Mouse (Mus musculus): ENCODE results near the gene Ip6k1. TPM values are rescaled to one million over a fixed set of nuclear protein-coding genes. Genes with fewer than 3 reads are reported as not detected.

The Ip6k1 gene
- polyA plus RNA-seq, 1 experiment = 180 TPM

GRCm38 (mm10) chr9:108053665-108054225 lies 51.4 kb downstream of the Ip6k1 start:
- 0 out of 2 replicates have a peak, but pooled peaks cover 4% of the 10 kb centered on the region for H3K4me1 ChIP-seq (ENCODE audit: control insufficient read depth, insufficient read depth, low read length)
- no peak overlapping the region for H3K4me3 ChIP-seq (ENCODE audit: insufficient read depth, low read length)
- TF ChIP-seq CTCF (IDR thresholded peaks at IDR 0.05; ENCODE audit: extremely low read depth, insufficient read depth, low read length) (no peak), POLR2A (IDR thresholded peaks at IDR 0.05; ENCODE audit: extremely low read depth, insufficient read depth, low read length) (no peak)
- H3K27ac ChIP-seq (ENCODE audit: insufficient read depth, low read length) = no peak overlapping the region

GRCm38 (mm10) chr9:108054331-108055040 lies 52.2 kb downstream of the Ip6k1 start:
- no peak overlapping the region for H3K4me3 ChIP-seq (ENCODE audit: insufficient read depth, low read length)
- H3K4me1 ChIP-seq (ENCODE audit: control insufficient read depth, insufficient read depth, low read length) = 0 out of 2 replicates have a peak, but pooled peaks cover 4% of the 10 kb centered on the region
- no peak overlapping the region for H3K27ac ChIP-seq (ENCODE audit: insufficient read depth, low read length)

DNA sequence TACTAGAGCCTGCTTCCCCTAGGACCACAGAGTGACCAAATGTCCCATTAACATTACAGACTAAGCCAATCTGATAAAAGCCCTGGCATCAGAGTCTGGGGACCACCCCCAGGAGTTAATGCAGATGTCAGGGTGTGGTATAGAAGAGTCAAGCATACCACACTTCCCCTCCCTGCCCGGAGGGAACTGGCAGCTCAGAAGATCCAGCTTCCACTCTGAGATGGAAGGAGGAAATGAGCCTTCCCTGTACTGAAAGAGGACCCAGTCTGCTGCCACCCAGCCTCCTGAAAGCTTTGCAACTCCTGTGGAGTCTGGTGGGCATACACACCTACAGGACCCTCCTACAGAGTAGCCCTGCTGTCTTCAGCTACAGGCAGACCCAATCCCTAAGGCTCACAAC lies 52.8 kb downstream of the Ip6k1 start:
- no peak overlapping the region for H3K4me3 ChIP-seq (ENCODE audit: insufficient read depth, low read length)
- H3K4me1 ChIP-seq (ENCODE audit: control insufficient read depth, insufficient read depth, low read length) = 0 out of 2 replicates have a peak, but pooled peaks cover under 1% of the 10 kb centered on the region
- TF ChIP-seq CTCF (IDR thresholded peaks at IDR 0.05; ENCODE audit: extremely low read depth, insufficient read depth, low read length) = no peak
- TF ChIP-seq POLR2A (IDR thresholded peaks at IDR 0.05; ENCODE audit: extremely low read depth, insufficient read depth, low read length) = no peak
- no peak overlapping the region for H3K27ac ChIP-seq (ENCODE audit: insufficient read depth, low read length)

More at GRCm38 (mm10) chr9:108054331-108055040, 52.2 kb downstream of the Ip6k1 start:
- TF ChIP-seq CTCF (IDR thresholded peaks at IDR 0.05; ENCODE audit: extremely low read depth, insufficient read depth, low read length) (no peak), POLR2A (IDR thresholded peaks at IDR 0.05; ENCODE audit: extremely low read depth, insufficient read depth, low read length) (no peak)

DNA sequence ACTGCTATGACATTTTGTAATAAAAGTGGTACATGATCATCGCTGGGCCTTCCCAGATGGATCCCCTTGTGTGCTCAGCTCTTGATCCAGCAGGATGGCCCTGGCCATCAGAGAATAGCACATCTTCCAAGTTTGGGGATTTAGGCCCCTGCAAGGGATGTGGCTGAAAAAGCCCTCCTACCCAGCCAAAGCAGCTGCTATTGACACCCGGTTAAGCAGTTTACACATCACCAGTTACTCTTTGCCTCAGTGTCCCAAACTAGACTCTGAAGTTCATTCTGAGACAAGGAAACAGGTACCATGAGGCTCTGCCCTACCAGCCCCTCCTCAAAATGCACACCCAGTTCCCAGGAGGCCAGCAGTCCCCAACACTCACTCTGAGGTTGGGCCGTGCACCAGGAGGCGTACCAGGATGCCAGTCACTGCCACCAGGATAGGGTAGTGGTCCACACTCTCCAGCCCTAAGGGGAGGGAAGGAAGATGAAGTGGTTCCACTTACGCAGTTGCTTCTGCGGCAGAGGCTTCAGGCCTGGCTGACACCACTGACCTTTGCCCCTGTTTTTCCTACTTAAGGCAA lies 53.4 kb downstream of the Ip6k1 start:
- no peak overlapping the region for H3K4me3 ChIP-seq (ENCODE audit: insufficient read depth, low read length)
- no peak overlapping the region for H3K27ac ChIP-seq (ENCODE audit: insufficient read depth, low read length)
- no peaks in the 10 kb centered on the region for H3K4me1 ChIP-seq (ENCODE audit: control insufficient read depth, insufficient read depth, low read length)
- no peak for TF ChIP-seq POLR2A (IDR thresholded peaks at IDR 0.05; ENCODE audit: extremely low read depth, insufficient read depth, low read length)
- TF ChIP-seq CTCF (IDR thresholded peaks at IDR 0.05; ENCODE audit: extremely low read depth, insufficient read depth, low read length) = no peak

DNA sequence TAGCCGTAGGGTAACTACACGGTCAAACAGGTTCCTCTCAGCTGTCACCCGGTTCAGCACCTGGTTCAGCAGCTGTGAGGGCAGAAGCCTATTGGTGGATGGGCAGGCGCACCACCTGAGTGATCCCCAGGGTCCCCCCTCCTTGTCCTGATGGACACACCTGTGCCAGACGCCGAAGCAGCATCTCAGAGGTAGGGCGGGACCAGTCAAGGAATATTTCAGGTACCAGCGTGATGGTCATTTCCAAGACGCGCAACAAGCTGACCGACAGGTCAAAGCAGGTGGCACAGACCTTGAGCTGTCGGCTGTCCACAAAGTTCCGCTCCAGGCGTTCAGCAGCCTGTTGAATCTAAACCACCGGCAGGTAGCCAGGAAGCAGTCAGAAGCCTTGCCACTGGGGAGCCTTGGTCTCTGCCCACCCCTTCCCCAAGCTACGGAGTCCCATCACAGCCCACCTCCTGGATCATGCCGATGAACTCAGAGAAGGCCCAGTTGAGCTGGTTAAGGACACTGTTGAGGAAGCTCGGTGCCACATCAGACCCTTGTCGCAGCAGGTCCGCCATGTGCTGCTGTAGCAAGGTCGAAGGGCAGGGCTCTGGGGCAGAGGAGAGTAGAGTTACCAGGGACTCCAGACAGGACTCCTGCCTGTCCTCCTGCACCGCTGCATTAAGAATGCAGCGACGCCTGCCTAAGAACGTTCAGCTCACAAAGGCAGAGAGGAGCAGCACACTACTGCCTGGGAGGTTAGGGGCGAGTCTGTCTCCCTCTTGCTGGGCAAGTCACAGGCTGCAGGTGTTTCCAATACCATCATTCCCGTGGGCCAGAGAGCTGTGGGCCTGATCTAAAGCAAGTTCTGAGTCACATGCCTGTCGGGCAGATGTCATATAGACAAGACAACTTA lies 54.3 kb downstream of the Ip6k1 start:
- no peak for TF ChIP-seq CTCF (IDR thresholded peaks at IDR 0.05; ENCODE audit: extremely low read depth, insufficient read depth, low read length)
- no peak for TF ChIP-seq POLR2A (IDR thresholded peaks at IDR 0.05; ENCODE audit: extremely low read depth, insufficient read depth, low read length)
- H3K27ac ChIP-seq (ENCODE audit: insufficient read depth, low read length) = no peak overlapping the region
- no peak overlapping the region for H3K4me3 ChIP-seq (ENCODE audit: insufficient read depth, low read length)
- H3K4me1 ChIP-seq (ENCODE audit: control insufficient read depth, insufficient read depth, low read length) = no peaks in the 10 kb centered on the region

GRCm38 (mm10) chr9:108057262-108057562 lies 54.9 kb downstream of the Ip6k1 start:
- Histone ChIP-seq H3K4me3 (ENCODE audit: insufficient read depth, low read length) (no peak overlapping the region), H3K4me1 (ENCODE audit: control insufficient read depth, insufficient read depth, low read length) (no peaks in the 10 kb centered on the region), H3K27ac (ENCODE audit: insufficient read depth, low read length) (no peak overlapping the region)
- TF ChIP-seq CTCF (IDR thresholded peaks at IDR 0.05; ENCODE audit: extremely low read depth, insufficient read depth, low read length) (no peak), POLR2A (IDR thresholded peaks at IDR 0.05; ENCODE audit: extremely low read depth, insufficient read depth, low read length) (no peak)

GRCm38 (mm10) chr9:108058291-108058690 lies 56.0 kb downstream of the Ip6k1 start:
- TF ChIP-seq CTCF (IDR thresholded peaks at IDR 0.05; ENCODE audit: extremely low read depth, insufficient read depth, low read length) (no peak), POLR2A (IDR thresholded peaks at IDR 0.05; ENCODE audit: extremely low read depth, insufficient read depth, low read length) (no peak)
- Histone ChIP-seq H3K4me1 (ENCODE audit: control insufficient read depth, insufficient read depth, low read length) (no peaks in the 10 kb centered on the region), H3K27ac (ENCODE audit: insufficient read depth, low read length) (no peak overlapping the region), H3K4me3 (ENCODE audit: insufficient read depth, low read length) (no peak overlapping the region)

DNA sequence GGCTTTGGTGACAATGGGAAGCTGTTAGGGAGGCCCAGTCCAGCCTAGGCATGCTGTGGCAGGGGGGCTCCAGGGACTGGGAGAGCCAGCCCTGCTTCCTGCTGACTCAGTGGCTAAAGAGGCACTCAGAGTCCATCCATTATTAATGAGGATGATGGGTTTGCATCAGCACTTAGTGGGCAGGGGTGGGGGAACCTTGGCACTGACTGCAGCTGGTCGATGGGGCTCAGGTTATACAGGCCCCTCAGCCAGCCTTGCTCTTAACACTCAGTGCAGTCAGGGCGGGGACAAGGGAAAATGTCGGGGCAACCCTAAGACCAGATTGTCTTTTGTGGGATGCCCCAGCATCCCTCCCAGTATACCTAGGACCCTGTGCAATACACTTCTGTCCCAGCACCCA lies 59.8 kb downstream of the Ip6k1 start:
- Histone ChIP-seq H3K4me1 (ENCODE audit: control insufficient read depth, insufficient read depth, low read length) (no peaks in the 10 kb centered on the region), H3K4me3 (ENCODE audit: insufficient read depth, low read length) (no peak overlapping the region), H3K27ac (ENCODE audit: insufficient read depth, low read length) (no peak overlapping the region)
- TF ChIP-seq CTCF (IDR thresholded peaks at IDR 0.05; ENCODE audit: extremely low read depth, insufficient read depth, low read length) (no peak), POLR2A (IDR thresholded peaks at IDR 0.05; ENCODE audit: extremely low read depth, insufficient read depth, low read length) (no peak)

DNA sequence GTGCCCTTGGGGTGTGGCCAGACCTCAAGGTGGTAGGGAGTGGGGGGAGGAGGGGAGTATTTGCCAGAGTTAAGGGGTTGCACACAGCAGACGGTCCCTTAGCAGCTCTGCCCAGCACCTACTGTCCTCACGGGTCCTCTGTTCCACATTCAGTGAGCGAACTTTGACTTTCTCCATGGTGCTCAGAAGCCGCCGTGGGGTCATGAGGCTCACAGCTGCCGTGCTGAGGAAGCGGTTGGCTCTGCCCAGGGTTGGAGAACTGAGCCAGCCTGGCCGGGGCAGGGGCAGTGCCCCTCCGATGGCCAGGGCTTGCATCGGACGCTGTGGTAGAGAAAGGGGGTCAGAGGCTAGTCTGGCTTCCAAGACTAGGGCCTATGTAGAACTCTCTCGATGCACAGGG lies 61.1 kb downstream of the Ip6k1 start:
- Histone ChIP-seq H3K4me3 (ENCODE audit: insufficient read depth, low read length) (no peak overlapping the region), H3K27ac (ENCODE audit: insufficient read depth, low read length) (no peak overlapping the region), H3K4me1 (ENCODE audit: control insufficient read depth, insufficient read depth, low read length) (no peaks in the 10 kb centered on the region)
- TF ChIP-seq CTCF (IDR thresholded peaks at IDR 0.05; ENCODE audit: extremely low read depth, insufficient read depth, low read length) (no peak), POLR2A (IDR thresholded peaks at IDR 0.05; ENCODE audit: extremely low read depth, insufficient read depth, low read length) (no peak)

All from cortical plate, adult 2 months (tissue).